Mouse (Mus musculus): Measurements from ENCODE around the gene Syne4. TPM values are rescaled to one million over a fixed set of nuclear protein-coding genes. Genes with fewer than 3 reads are reported as not detected.

Syne4 gene
- polyA plus RNA-seq, 1 experiment from 2014 or later, result 101 TPM

DNA sequence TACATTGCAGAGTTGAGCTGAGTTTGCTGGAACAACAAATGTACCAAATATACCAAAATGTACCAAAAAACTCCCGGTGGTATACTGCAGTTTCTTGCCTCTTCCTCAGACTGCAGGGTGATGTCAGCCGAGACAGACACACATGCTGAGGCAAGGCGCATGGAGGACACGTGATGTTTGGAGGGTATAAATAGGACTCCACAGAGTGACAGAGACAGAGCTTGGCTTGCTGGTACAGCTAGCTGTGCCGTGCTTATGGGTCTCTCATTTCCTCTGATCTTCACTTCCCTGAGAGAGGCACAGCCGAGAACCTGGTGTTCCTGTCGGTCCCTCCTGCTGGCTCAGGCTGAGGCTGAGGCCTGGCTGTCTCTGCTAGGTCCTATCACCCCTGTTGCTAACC lies 31.9 kb upstream of the Syne4 start:
- Histone ChIP-seq H3K9ac (no peak overlapping the region), H3K4me2 (replicated peaks) (no peak overlapping the region), H3K4me1 (peaks cover 6% of the 10 kb centered on the region; the same call in 1 of the 2 replicates), H3K4me3 (no peak overlapping the region), H3K36me3 (no peaks in the 10 kb centered on the region), H3K27me3 (no peaks in the 10 kb centered on the region), H3K27ac (no peak overlapping the region), H3K9me3 (no peaks in the 10 kb centered on the region)
- 78% methylated on average over 7 of the region's 7 CpGs for WGBS
- no peak for ATAC-seq (ENCODE audit: insufficient number of reproducible peaks, insufficient read depth, low FRiP score, low TSS enrichment)

GRCm38 (mm10) chr7:30286701-30287410 lies 27.8 kb upstream of the Syne4 start:
- H3K4me3 ChIP-seq, result no peak overlapping the region
- 59% methylated on average over 8 of the region's 8 CpGs for WGBS
- H3K9me3 ChIP-seq, result no peaks in the 10 kb centered on the region
- no peak for ATAC-seq (ENCODE audit: insufficient number of reproducible peaks, insufficient read depth, low FRiP score, low TSS enrichment)
- no peak overlapping the region for H3K4me2 ChIP-seq (replicated peaks)
- no peak overlapping the region for H3K27ac ChIP-seq
- 0 out of 2 replicates have a peak, but pooled peaks cover 4% of the 10 kb centered on the region for H3K27me3 ChIP-seq
- H3K36me3 ChIP-seq, result no peaks in the 10 kb centered on the region
- no peak overlapping the region for H3K9ac ChIP-seq
- H3K4me1 ChIP-seq, result peaks cover 11% of the 10 kb centered on the region; the same call in 1 of the 2 replicates

- no peaks in the 10 kb centered on the region for H3K36me3 ChIP-seq
- no peaks in the 10 kb centered on the region for H3K9me3 ChIP-seq
- H3K4me2 ChIP-seq (replicated peaks), result no peak overlapping the region
- no peak for ATAC-seq (ENCODE audit: insufficient number of reproducible peaks, insufficient read depth, low FRiP score, low TSS enrichment)
- H3K9ac ChIP-seq, result no peak overlapping the region
- 0 out of 2 replicates have a peak, but pooled peaks cover 4% of the 10 kb centered on the region for H3K27me3 ChIP-seq
- 73% methylated on average over 6 of the region's 6 CpGs for whole genome bisulfite sequencing
- no peak overlapping the region for H3K4me3 ChIP-seq
- H3K27ac ChIP-seq, result no peak overlapping the region
- H3K4me1 ChIP-seq, result peaks cover 22% of the 10 kb centered on the region
Observed at GRCm38 (mm10) chr7:30288046-30288445, 26.6 kb upstream of the Syne4 start.

GRCm38 (mm10) chr7:30289071-30289713 lies 25.4 kb upstream of the Syne4 start:
- H3K27ac ChIP-seq, result peak overlapping the region; percentile 60; the same call in 1 of the 2 replicates
- no peak for ATAC-seq (ENCODE audit: insufficient number of reproducible peaks, insufficient read depth, low FRiP score, low TSS enrichment)

DNA sequence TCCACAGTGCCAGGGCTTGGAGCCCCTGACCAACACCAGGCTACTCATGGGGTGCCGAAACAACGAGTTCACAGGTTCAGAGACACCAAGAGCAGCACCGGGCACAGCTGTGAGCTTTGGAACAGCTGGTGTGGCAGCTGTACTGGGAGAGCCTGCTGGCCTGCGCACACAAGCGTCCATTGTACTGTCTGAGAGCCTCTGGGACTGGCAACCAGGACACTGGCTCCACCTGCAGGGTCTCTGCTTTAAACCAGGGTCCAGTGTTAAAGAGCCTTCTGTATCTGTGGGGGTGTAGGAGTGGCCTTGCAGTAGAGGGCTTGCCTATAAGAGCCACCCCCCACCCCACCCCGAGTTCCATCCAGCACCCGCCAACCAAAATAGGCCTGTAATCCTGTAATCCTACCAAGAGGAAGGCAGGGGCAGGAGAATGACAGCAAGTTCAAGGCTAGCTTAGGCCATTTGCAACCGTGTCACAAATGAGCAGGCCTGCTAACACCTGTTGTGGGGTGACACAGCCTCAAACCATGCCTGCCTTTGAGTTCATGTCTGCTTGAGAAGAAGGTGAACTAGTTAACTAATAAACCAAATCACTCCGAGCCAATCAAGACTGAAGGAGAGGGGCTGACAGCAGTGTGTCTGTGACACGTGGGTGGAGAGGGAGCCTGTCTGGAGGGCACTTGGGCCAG lies 24.8 kb upstream of the Syne4 start:
- 0 out of 2 replicates have a peak, but pooled peaks cover 4% of the 10 kb centered on the region for H3K27me3 ChIP-seq
- H3K27ac ChIP-seq, result peak overlapping the region; percentile 60; the same call in 1 of the 2 replicates
- H3K36me3 ChIP-seq, result peaks cover 11% of the 10 kb centered on the region
- WGBS, result 33% methylated on average over 10 of the region's 10 CpGs
- H3K4me2 ChIP-seq (replicated peaks), result no peak overlapping the region
- peak; percentile 31; the same call in 1 of the 2 replicates for ATAC-seq (ENCODE audit: insufficient number of reproducible peaks, insufficient read depth, low FRiP score, low TSS enrichment)
- H3K4me1 ChIP-seq, result peaks cover 22% of the 10 kb centered on the region
- H3K9ac ChIP-seq, result peak overlapping the region; percentile 24; the same call in 1 of the 2 replicates
- H3K9me3 ChIP-seq, result no peaks in the 10 kb centered on the region
- no peak overlapping the region for H3K4me3 ChIP-seq

More at GRCm38 (mm10) chr7:30289071-30289713, 25.4 kb upstream of the Syne4 start:
- H3K4me3 ChIP-seq, result no peak overlapping the region
- 49% methylated on average over 7 of the region's 7 CpGs for WGBS
- 0 out of 2 replicates have a peak, but pooled peaks cover 4% of the 10 kb centered on the region for H3K27me3 ChIP-seq
- H3K9me3 ChIP-seq, result no peaks in the 10 kb centered on the region
- H3K4me2 ChIP-seq (replicated peaks), result no peak overlapping the region
- peaks cover 4% of the 10 kb centered on the region for H3K36me3 ChIP-seq
- peaks cover 22% of the 10 kb centered on the region for H3K4me1 ChIP-seq
- no peak overlapping the region; the same call in 1 of the 2 replicates for H3K9ac ChIP-seq

- 0 out of 2 replicates have a peak, but pooled peaks cover 4% of the 10 kb centered on the region for H3K27me3 ChIP-seq
- H3K9me3 ChIP-seq, result no peaks in the 10 kb centered on the region
- peak within 1 kb of the TSS; percentile 96 for H3K9ac ChIP-seq
- H3K4me3 ChIP-seq, result peak within 1 kb of the TSS; percentile 76
- peak within 1 kb of the TSS; percentile 73 for H3K27ac ChIP-seq
- WGBS, result 7% methylated on average over 35 of the region's 35 CpGs
- peak; percentile 57 for ATAC-seq (ENCODE audit: insufficient number of reproducible peaks, insufficient read depth, low FRiP score, low TSS enrichment)
- H3K4me1 ChIP-seq, result peaks cover 22% of the 10 kb centered on the region
- peaks cover 25% of the 10 kb centered on the region for H3K36me3 ChIP-seq
- H3K4me2 ChIP-seq (replicated peaks), result peak within 1 kb of the TSS; percentile 93
Observed at GRCm38 (mm10) chr7:30291215-30292131, 23.1 kb upstream of the Syne4 start, which contains the start of gene Clip3. Clip3 (plus strand) TSS chr7:30291728.

DNA sequence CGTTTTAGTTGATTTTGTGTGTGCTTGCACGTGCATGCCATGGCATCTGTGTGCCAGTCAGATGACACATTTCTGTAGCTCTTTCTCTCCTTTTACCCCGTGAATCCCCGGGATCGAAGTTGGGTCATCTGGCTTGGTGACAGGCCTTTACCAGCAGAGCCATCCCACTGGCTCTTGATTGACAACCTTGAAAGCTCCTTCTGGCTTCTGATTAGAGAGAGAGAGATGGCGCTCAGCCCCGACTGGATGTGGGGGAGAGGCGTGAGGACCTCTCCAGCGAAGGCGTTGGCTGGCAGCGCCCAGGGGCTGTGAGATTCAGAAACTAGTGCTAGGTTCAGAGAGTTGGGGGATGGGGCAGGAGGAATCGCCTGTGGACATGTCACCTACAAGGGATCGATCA lies 20.8 kb upstream of the Syne4 start:
- Histone ChIP-seq H3K36me3 (peaks cover 48% of the 10 kb centered on the region), H3K4me2 (replicated peaks) (no peak overlapping the region)

DNA sequence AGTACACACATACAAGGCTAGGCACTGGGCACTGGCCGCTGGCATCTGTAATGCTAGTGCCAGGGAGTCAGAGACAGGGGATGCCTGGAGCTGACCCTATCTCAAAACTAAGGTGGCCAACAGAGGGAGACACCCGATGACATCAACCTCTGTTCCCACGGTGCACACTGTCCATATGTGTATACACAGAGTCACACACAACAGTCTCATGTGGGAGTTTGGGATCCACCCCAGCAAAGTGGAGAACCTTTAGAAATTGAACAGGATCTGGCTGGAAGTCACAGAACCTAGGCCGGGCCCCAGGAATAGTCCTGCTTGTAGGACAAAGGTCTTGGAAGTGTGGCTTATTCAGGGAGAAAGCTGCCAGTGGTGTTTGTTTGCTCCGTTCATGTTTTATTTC lies 20.3 kb upstream of the Syne4 start:
- Histone ChIP-seq H3K27ac (no peak overlapping the region), H3K9me3 (no peaks in the 10 kb centered on the region), H3K36me3 (peaks cover 53% of the 10 kb centered on the region)

More for the DNA sequence above, 20.8 kb upstream of the Syne4 start:
- Histone ChIP-seq H3K4me3 (no peak overlapping the region), H3K9ac (no peak overlapping the region), H3K27ac (no peak overlapping the region), H3K4me1 (peaks cover 22% of the 10 kb centered on the region), H3K9me3 (no peaks in the 10 kb centered on the region), H3K27me3 (0 out of 2 replicates have a peak, but pooled peaks cover 4% of the 10 kb centered on the region)
- ATAC-seq (ENCODE audit: insufficient number of reproducible peaks, insufficient read depth, low FRiP score, low TSS enrichment), result no peak
- WGBS, result 82% methylated on average over 13 of the region's 13 CpGs

GRCm38 (mm10) chr7:30295103-30295502 lies 19.5 kb upstream of the Syne4 start:
- peaks cover 61% of the 10 kb centered on the region for H3K36me3 ChIP-seq

More for the DNA sequence above, 20.3 kb upstream of the Syne4 start:
- Histone ChIP-seq H3K4me1 (peaks cover 20% of the 10 kb centered on the region), H3K4me2 (replicated peaks) (no peak overlapping the region), H3K27me3 (0 out of 2 replicates have a peak, but pooled peaks cover 2% of the 10 kb centered on the region), H3K4me3 (no peak overlapping the region; the same call in 1 of the 2 replicates), H3K9ac (no peak overlapping the region)
- ATAC-seq (ENCODE audit: insufficient number of reproducible peaks, insufficient read depth, low FRiP score, low TSS enrichment), result no peak
- WGBS, result 92% methylated on average over 5 of the region's 5 CpGs

GRCm38 (mm10) chr7:30296816-30297215 lies 17.8 kb upstream of the Syne4 start:
- no peaks in the 10 kb centered on the region for H3K27me3 ChIP-seq
- no peak overlapping the region for H3K4me2 ChIP-seq (replicated peaks)
- peaks cover 11% of the 10 kb centered on the region for H3K4me1 ChIP-seq
- no peak overlapping the region for H3K27ac ChIP-seq
- WGBS, result 92% methylated on average over 15 of the region's 15 CpGs
- no peak overlapping the region for H3K4me3 ChIP-seq
- H3K36me3 ChIP-seq, result peaks cover 74% of the 10 kb centered on the region
- no peak overlapping the region for H3K9ac ChIP-seq
- ATAC-seq (ENCODE audit: insufficient number of reproducible peaks, insufficient read depth, low FRiP score, low TSS enrichment), result no peak
- H3K9me3 ChIP-seq, result no peaks in the 10 kb centered on the region

More at GRCm38 (mm10) chr7:30295103-30295502, 19.5 kb upstream of the Syne4 start:
- no peaks in the 10 kb centered on the region for H3K9me3 ChIP-seq
- no peak overlapping the region for H3K4me2 ChIP-seq (replicated peaks)
- ATAC-seq (ENCODE audit: insufficient number of reproducible peaks, insufficient read depth, low FRiP score, low TSS enrichment), result no peak
- no peak overlapping the region for H3K27ac ChIP-seq
- no peak overlapping the region for H3K9ac ChIP-seq
- peaks cover 15% of the 10 kb centered on the region for H3K4me1 ChIP-seq
- H3K4me3 ChIP-seq, result no peak overlapping the region
- no peaks in the 10 kb centered on the region for H3K27me3 ChIP-seq
- 65% methylated on average over 10 of the region's 10 CpGs for WGBS
